Mouse (Mus musculus) hindbrain, embryonic 16.5 days (tissue): ENCODE measurements at regions not wholly inside any gene's neighbourhood (a gene's known extent, or its start where the extent isn't known, plus 50 kb on each side); places are given as distances from the start of the nearest gene placed in this dataset.

Experiments
- ATAC-seq: fragments of 200-750 bp; cut with Nextera tagmentation; 2 replicates; pipeline ENCODE4 v1.8.0; 2017; ENCODE audit warnings: moderate TSS enrichment, moderate library complexity
- H3K27ac ChIP-seq: fragments of 300-500 bp; sonication (generic); 2 replicates; pipeline ENCODE4 v1.5.1; 2014; ENCODE audit warnings: low read depth, mild to moderate bottlenecking, control low read depth, low read length, moderate library complexity
- H3K27me3 ChIP-seq: fragments of 300-500 bp; sonication (generic); replicated peaks from 2 replicates; pipeline ENCODE4 v1.6.1; 2014; ENCODE audit warnings: low read length; ENCODE audit not compliant: control insufficient read depth, insufficient read depth
- H3K36me3 ChIP-seq: fragments of 300-500 bp; sonication (generic); 2 replicates; pipeline ENCODE4 v1.6.1; 2014; ENCODE audit warnings: mild to moderate bottlenecking, low read length, moderate library complexity, mixed read lengths; ENCODE audit not compliant: control insufficient read depth, insufficient read depth
- H3K4me1 ChIP-seq: fragments of 300-500 bp; sonication (generic); 2 replicates; pipeline ENCODE4 v1.6.1; 2014; ENCODE audit warnings: low read depth, low read length; ENCODE audit not compliant: control insufficient read depth, insufficient read depth
- H3K4me2 ChIP-seq: fragments of 300-500 bp; sonication (generic); 2 replicates; pipeline ENCODE4 v1.6.1; 2014; ENCODE audit warnings: mild to moderate bottlenecking, low read length, control low read depth, moderate library complexity
- H3K4me3 ChIP-seq: fragments of 300-500 bp; sonication (generic); 2 replicates; pipeline ENCODE4 v1.5.1; 2014; ENCODE audit warnings: mild to moderate bottlenecking, low read length, control low read depth, moderate library complexity
- H3K9ac ChIP-seq: fragments of 300-500 bp; sonication (generic); 2 replicates; pipeline ENCODE4 v1.6.1; 2014; ENCODE audit warnings: low read depth, mild to moderate bottlenecking, control low read depth, low read length, moderate library complexity
- H3K9me3 ChIP-seq: fragments of 300-500 bp; sonication (generic); 2 replicates; pipeline ENCODE4 v1.6.1; 2014; ENCODE audit warnings: mild to moderate bottlenecking, low read length, moderate library complexity; ENCODE audit not compliant: control insufficient read depth
- WGBS: fragments of 180-500 bp; shearing (Covaris S2); extraction: QIAGEN DNeasy Blood & Tissue Kit; methylation state at CpG from one replicate; pipeline ENCODE4 v1.1.7; 2014; 5-methylcytosine and 5-hydroxymethylcytosine counted together

DNA sequence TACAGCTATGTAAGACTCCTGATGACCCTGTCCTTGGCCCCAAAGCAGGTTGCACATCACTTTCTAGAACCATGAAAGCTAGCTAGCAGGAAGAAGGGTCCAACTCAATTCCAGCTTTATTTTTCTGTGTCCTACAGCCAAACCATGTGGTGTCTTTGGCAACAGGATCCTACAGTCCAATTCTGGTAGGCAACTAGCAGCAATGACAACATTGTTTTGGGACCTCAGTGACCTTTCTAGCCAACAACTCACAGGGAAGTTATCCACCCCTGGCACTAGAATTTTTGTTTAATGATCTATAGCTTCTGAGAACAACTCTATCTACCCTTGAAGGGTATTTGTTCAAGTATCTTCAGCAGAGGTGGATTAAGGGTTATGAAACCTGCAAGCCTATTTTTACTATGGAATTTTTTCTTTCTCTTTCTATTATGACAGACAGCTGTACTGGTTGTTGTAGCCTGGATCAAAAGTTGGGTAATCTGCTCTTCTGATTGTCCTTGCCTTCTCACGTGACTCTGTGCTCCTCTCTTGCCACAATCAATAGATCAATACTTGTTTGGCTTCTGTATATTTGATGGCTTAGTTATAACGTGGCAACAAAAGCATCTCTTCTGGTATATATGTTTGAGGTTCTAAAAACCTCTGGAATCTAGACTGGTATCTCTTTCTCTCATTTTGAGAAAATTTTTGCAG, 82.2 kb upstream of the Adra1d start:
- Histone ChIP-seq H3K4me1 (no peaks in the 10 kb centered on the region), H3K36me3 (no peaks in the 10 kb centered on the region), H3K9ac (no peak overlapping the region), H3K9me3 (no peaks in the 10 kb centered on the region), H3K27ac (no peak overlapping the region), H3K27me3 (no peaks in the 10 kb centered on the region), H3K4me2 (no peak overlapping the region), H3K4me3 (no peak overlapping the region)
- ATAC-seq = no peak
- 82% methylated on average over 2 of the region's 2 CpGs for WGBS

DNA sequence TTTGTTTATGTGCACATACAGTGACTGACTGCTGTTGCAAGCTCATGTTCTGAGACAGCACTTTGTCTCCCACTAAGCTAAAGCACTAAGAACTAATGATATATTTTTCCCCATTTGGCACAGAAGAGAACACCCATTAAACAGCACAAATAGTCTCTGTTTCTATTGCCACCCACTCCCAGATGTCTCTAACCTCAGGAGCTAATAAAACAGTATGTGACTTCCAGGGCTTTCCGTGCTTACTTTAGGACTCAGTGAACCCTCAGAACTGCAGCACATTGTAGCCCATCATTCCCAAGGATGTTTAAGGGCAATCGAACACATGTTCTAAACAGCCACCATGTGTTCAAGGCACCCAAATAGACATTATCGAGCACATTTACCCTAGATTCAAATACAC, 80.4 kb upstream of the Adra1d start:
- H3K4me3 ChIP-seq = no peak overlapping the region
- WGBS = 89% methylated on average over 3 of the region's 3 CpGs
- no peaks in the 10 kb centered on the region for H3K36me3 ChIP-seq
- H3K9ac ChIP-seq = no peak overlapping the region
- no peak for ATAC-seq
- H3K27ac ChIP-seq = no peak overlapping the region
- H3K27me3 ChIP-seq = no peaks in the 10 kb centered on the region
- no peaks in the 10 kb centered on the region for H3K9me3 ChIP-seq
- no peak overlapping the region for H3K4me2 ChIP-seq
- no peaks in the 10 kb centered on the region for H3K4me1 ChIP-seq

DNA sequence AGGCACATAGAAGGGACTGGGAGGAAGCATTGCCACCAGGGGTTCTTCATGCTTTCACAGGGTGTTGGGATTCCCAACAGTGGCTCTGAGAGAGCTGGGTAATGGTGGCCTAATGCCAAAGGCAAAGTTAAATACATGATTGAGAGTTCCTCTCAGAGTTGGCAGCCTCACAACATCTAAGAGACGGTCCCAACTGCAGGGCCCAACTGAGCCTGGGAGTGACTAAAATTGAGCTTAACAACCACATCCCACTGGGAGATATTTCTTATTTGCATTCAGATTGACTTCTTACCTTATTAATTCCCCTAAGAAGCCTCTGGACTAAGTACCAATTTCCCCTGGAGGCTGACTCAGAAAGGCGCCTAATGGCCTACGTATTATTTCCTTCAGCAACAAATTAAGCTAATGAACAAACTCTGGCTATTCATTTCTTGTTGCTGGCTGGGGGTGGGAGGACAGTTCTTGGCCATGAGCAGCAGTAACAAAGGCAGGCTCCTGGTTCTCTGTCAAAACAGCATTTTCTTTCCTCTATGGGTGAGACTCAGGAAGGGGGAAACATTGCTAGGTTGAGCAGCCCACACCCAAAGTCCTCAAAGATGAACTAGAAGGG, 77.0 kb upstream of the Adra1d start:
- H3K4me3 ChIP-seq = no peak overlapping the region
- no peaks in the 10 kb centered on the region for H3K36me3 ChIP-seq
- no peak overlapping the region for H3K9ac ChIP-seq
- H3K27me3 ChIP-seq = no peaks in the 10 kb centered on the region
- no peak overlapping the region for H3K4me2 ChIP-seq
- WGBS = 36% methylated on average over 3 of the region's 3 CpGs
- H3K27ac ChIP-seq = peak overlapping the region; percentile 9
- H3K4me1 ChIP-seq = no peaks in the 10 kb centered on the region
- H3K9me3 ChIP-seq = no peaks in the 10 kb centered on the region
- peak; percentile 83 for ATAC-seq

DNA sequence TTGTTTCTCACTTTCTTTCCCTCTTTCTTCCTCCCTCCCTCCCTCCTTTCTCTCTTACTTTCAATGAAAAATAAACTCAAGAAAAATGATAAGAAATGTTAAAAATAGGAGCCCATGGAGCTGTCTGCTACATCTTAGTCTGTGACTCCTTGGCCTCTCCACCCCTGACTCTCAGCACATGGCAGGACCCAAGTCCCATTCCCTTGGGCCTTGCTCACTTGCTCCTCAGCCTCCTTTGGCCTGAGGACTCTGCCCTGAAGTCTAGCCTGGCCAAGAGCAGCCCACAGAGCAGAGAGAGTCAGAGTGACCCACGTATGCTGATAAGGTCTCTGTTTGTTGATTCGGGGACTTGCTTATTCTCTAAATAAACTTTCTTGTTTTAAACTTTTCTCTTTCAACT, 73.7 kb upstream of the Adra1d start:
- 77% methylated on average over 2 of the region's 2 CpGs for WGBS
- H3K4me2 ChIP-seq = no peak overlapping the region
- H3K36me3 ChIP-seq = no peaks in the 10 kb centered on the region
- no peak for ATAC-seq
- H3K27me3 ChIP-seq = no peaks in the 10 kb centered on the region
- H3K27ac ChIP-seq = no peak overlapping the region
- no peaks in the 10 kb centered on the region for H3K9me3 ChIP-seq
- H3K4me1 ChIP-seq = no peaks in the 10 kb centered on the region
- no peak overlapping the region for H3K9ac ChIP-seq
- no peak overlapping the region for H3K4me3 ChIP-seq

DNA sequence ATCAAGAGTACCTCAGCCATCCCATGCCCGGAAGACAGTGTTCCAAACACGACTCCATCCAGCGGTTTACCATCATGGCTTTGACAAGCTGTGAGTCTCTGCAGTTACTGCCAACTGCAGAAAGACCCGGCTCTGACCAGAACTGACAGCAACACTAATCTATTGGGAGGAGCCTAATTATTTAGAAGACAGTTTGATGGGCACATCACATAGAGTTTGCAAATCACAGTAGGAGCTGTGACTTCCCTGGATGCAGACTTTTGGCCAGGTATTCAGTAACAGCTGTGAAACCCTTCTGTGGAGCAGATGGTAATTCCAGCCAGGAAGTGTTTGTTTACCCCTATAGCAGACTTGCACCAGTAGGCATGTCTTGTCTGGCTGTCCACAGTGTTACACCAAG, 55.8 kb upstream of the Adra1d start:
- Histone ChIP-seq H3K27ac (no peak overlapping the region), H3K27me3 (no peaks in the 10 kb centered on the region), H3K9me3 (no peaks in the 10 kb centered on the region), H3K4me3 (no peak overlapping the region), H3K4me1 (no peaks in the 10 kb centered on the region), H3K36me3 (no peaks in the 10 kb centered on the region), H3K4me2 (no peak overlapping the region), H3K9ac (no peak overlapping the region)
- ATAC-seq = peak; percentile 52; the same call in 1 of the 2 replicates
- WGBS = 69% methylated on average over 4 of the region's 4 CpGs

DNA sequence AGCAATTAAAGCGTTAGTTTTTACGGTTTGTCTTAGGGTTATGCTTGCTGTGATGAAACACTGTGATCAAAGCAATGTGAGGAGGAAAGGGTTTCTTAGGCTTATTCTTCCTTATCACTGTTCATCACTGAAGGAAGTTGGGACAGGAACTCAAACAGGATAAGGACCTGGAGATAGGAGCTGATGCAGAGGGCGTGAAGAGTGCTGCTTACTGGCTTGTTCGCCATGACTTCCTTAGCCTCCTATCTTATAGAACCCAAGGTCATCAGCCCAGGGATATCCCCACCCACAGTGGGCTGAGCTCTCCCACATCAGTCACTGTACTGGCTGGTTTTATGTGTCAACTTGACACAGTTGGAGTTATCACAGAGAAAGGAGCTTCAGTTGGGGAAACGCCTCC, 50.4 kb upstream of the Adra1d start:
- no peak for ATAC-seq
- Histone ChIP-seq H3K4me2 (no peak overlapping the region), H3K9ac (no peak overlapping the region), H3K9me3 (no peaks in the 10 kb centered on the region), H3K36me3 (no peaks in the 10 kb centered on the region), H3K27ac (no peak overlapping the region), H3K4me1 (no peaks in the 10 kb centered on the region), H3K4me3 (no peak overlapping the region), H3K27me3 (no peaks in the 10 kb centered on the region)
- WGBS = 70% methylated on average over 5 of the region's 5 CpGs
